Mouse (Mus musculus) cerebellum, adult 2 months (tissue): ENCODE data around the gene A930004D18Rik.

Experiments used
- CTCF ChIP-seq: fragments of 200-500 bp; IDR thresholded peaks from 2 replicates; pipeline ENCODE4 v1.5.1; 2011; ENCODE audit warnings: low read depth, mild to moderate bottlenecking, control low read depth, low read length, moderate library complexity, borderline replicate concordance; ENCODE audit not compliant: insufficient read depth
- POLR2A ChIP-seq: fragments of 200-500 bp; IDR thresholded peaks from 2 replicates; pipeline ENCODE4 v1.6.1; 2011; ENCODE audit warnings: low read length, control low read depth, borderline replicate concordance; ENCODE audit not compliant: insufficient read depth

- TF ChIP-seq POLR2A (no peak), CTCF (no peak)
Measured at GRCm38 (mm10) chr2:17984774-17985173, 52.8 kb downstream of the A930004D18Rik start.
